Mouse (Mus musculus) cortical plate, adult 2 months (tissue): ENCODE measurements around the gene Trmt10c.

ENCODE experiments used
- CTCF ChIP-seq: fragments of 200-500 bp; IDR thresholded peaks from 2 replicates; pipeline ENCODE4 v1.5.1; 2011; ENCODE audit warnings: mild to moderate bottlenecking, control low read depth, low read length; ENCODE audit not compliant: insufficient read depth; ENCODE audit errors: extremely low read depth
- POLR2A ChIP-seq: fragments of 200-500 bp; IDR thresholded peaks from 2 replicates; pipeline ENCODE4 v1.6.1; 2011; ENCODE audit warnings: mild to moderate bottlenecking, low read length, control low read depth; ENCODE audit not compliant: insufficient read depth; ENCODE audit errors: extremely low read depth

DNA sequence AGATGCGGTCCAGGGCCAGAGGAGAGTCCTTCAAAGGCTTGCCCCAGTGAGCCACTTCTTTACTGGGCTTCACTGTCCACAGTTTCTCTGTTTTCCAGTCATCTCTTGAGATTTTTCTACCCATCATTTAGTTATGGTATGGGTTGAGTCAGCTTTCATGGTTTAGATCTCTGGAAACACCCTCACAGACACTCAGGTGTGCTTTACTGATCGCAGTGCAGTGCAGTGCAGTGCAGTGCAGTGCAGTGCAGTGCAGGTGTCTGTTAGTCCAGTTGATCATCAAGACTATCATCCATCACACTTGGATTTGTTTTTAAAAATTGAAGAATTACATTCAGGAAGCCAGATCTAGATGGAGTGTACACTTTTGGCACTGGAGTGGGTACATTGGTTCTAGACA lies 48.7 kb upstream of the Trmt10c start:
- TF ChIP-seq CTCF = no peak
- no peak for TF ChIP-seq POLR2A
